Mouse (Mus musculus): Measurements from ENCODE around the gene Olfr1025-ps1.

Gene Olfr1025-ps1

GRCm38 (mm10) chr2:85914893-85915292 is at the start of gene Olfr1025-ps1:
Gene Olfr1025-ps1 (plus strand): TSS chr2:85915193.
- in situ Hi-C loops (cut with MboI; ENCODE audit: unreplicated experiment in 2 of 2): no loop called here

- in situ Hi-C loops (cut with MboI; ENCODE audit: unreplicated experiment in 2 of 2): no loop called here
Measured at GRCm38 (mm10) chr2:85868294-85868693, 46.7 kb upstream of the Olfr1025-ps1 start, which contains the start of gene Olfr1022. Gene Olfr1022 (plus strand): TSS chr2:85868594.

GRCm38 (mm10) chr2:85885340-85885739 is 29.7 kb upstream of the Olfr1025-ps1 start, which contains the start of gene Olfr1023:
Gene Olfr1023 (plus strand): TSS chr2:85885640.
- in situ Hi-C loops (cut with MboI; ENCODE audit: unreplicated experiment in 2 of 2): no loop called here

GRCm38 (mm10) chr2:85904952-85905351 is 10.0 kb upstream of the Olfr1025-ps1 start, which contains the start of gene Olfr1024:
Gene Olfr1024 (minus strand): TSS chr2:85905052.
- in situ Hi-C loops (cut with MboI; ENCODE audit: unreplicated experiment in 2 of 2): no loop called here

- in situ Hi-C loops (cut with MboI; ENCODE audit: unreplicated experiment in 2 of 2): no loop called here
Measured at GRCm38 (mm10) chr2:85913197-85913596, 1.8 kb upstream of the Olfr1025-ps1 start.

- in situ Hi-C loops (cut with MboI; ENCODE audit: unreplicated experiment in 2 of 2): no loop called here
Measured at GRCm38 (mm10) chr2:85921258-85921657, 6.3 kb downstream of the Olfr1025-ps1 start, which contains the start of gene Olfr1026. Gene Olfr1026 (plus strand): TSS chr2:85921558.

GRCm38 (mm10) chr2:85950137-85950536 is 35.1 kb downstream of the Olfr1025-ps1 start, which contains the start of gene Olfr1028:
Gene Olfr1028 (plus strand): TSS chr2:85950437.
- in situ Hi-C loops (cut with MboI; ENCODE audit: unreplicated experiment in 2 of 2): no loop called here
